Mouse (Mus musculus) heart, embryonic 15.5 days (tissue): ENCODE results near the gene Unk. TPM values are rescaled to one million over a fixed set of nuclear protein-coding genes. Genes with fewer than 3 reads are reported as not detected.
A peak's percentile ranks its signal among the peaks of the same experiment; 100 is the strongest.
"Not testable (repeated sequence)": the region's sequence is repeated elsewhere in the genome, so short reads cannot be mapped to it uniquely, and the experiment has no call there.

Source experiments
- ATAC-seq: fragments of 200-750 bp; cut with Nextera tagmentation; replicated peaks from 2 replicates; pipeline ENCODE4 v1.8.0; 2017; ENCODE audit warnings: low read depth, moderate TSS enrichment; ENCODE audit not compliant: insufficient number of reproducible peaks, insufficient read depth, low FRiP score
- H3K27ac ChIP-seq: fragments of 300-500 bp; sonication (generic); 2 replicates; pipeline ENCODE4 v1.5.1; 2015; ENCODE audit warnings: mild to moderate bottlenecking, inconsistent platforms
- H3K27me3 ChIP-seq: fragments of 300-500 bp; sonication (generic); 2 replicates; pipeline ENCODE4 v1.6.1; 2015; ENCODE audit warnings: inconsistent platforms
- H3K36me3 ChIP-seq: fragments of 300-500 bp; sonication (generic); 2 replicates; pipeline ENCODE4 v1.6.1; 2015; ENCODE audit warnings: mild to moderate bottlenecking, inconsistent platforms
- H3K4me1 ChIP-seq: fragments of 300-500 bp; sonication (generic); replicated peaks from 2 replicates; pipeline ENCODE4 v1.6.1; 2015; ENCODE audit warnings: inconsistent platforms
- H3K4me2 ChIP-seq: fragments of 300-500 bp; sonication (generic); 2 replicates; pipeline ENCODE4 v1.6.1; 2015; ENCODE audit warnings: inconsistent platforms, mild to moderate bottlenecking, moderate library complexity
- H3K4me3 ChIP-seq: fragments of 300-500 bp; sonication (generic); 2 replicates; pipeline ENCODE4 v1.5.1; 2015; ENCODE audit warnings: mild to moderate bottlenecking, inconsistent platforms
- H3K9ac ChIP-seq: fragments of 300-500 bp; sonication (generic); 2 replicates; pipeline ENCODE4 v1.6.1; 2015; ENCODE audit warnings: mild to moderate bottlenecking, inconsistent platforms
- H3K9me3 ChIP-seq: fragments of 300-500 bp; sonication (generic); replicated peaks from 2 replicates; pipeline ENCODE4 v1.6.1; 2016; ENCODE audit warnings: inconsistent platforms
- WGBS: fragments of 180-500 bp; shearing (Covaris S2); methylation state at CpG from one replicate; pipeline ENCODE4 v1.1.7; 2015; ENCODE audit warnings: mixed read lengths; 5-methylcytosine and 5-hydroxymethylcytosine counted together
- polyA plus RNA-seq: library from polyadenylated mRNA; unstranded; fragments of >200 nt; fragmentation: Nextera tagmentation; extraction: Ambion mirVana; gene quantifications from 2 replicates; pipeline ENCODE4 v1.2.1, GENCODE M21; 2015

Unk gene
- polyA plus RNA-seq, 1 experiment from 2014 or later: 19.5 TPM

DNA sequence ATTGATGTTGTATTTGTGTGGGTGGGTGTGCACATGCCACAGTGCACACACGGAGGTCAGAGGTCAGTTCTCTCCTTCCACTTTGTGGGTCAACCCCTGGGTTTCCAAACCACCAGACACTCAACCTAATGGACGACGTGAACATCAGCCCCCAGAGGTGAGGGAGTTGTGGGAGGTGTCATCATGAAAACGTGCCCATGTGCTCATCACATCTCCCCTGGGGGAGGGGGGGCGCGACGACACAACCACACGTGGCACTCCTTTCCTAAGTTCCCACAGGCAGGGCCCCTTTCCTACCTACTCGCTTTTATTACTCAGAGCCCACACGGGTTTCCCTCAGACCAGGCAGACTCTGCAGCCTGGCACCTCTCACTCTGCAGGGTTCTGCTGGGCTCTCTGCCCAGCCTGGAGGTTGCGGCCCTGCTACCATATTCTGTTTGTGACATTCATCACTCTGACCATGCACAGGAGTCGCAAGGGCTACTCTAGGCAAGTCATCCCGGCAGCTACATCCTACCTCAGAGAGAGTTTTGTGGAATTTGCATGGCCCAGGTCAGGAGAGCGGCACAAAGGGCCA lies 53.1 kb downstream of the Unk start:
- H3K27me3 ChIP-seq: no peaks in the 10 kb centered on the region
- 90% methylated on average over 14 of the region's 14 CpGs for WGBS
- no peak overlapping the region for H3K9ac ChIP-seq
- peaks cover 24% of the 10 kb centered on the region for H3K4me1 ChIP-seq
- H3K36me3 ChIP-seq: peaks cover 52% of the 10 kb centered on the region
- no peak for ATAC-seq
- H3K4me2 ChIP-seq: no peak overlapping the region
- H3K27ac ChIP-seq: no peak overlapping the region
- H3K4me3 ChIP-seq: no peak overlapping the region
- H3K9me3 ChIP-seq: no peaks in the 10 kb centered on the region

- peaks cover 21% of the 10 kb centered on the region for H3K4me1 ChIP-seq
- H3K4me2 ChIP-seq: no peak overlapping the region
- H3K27ac ChIP-seq: no peak overlapping the region
- H3K36me3 ChIP-seq: peaks cover 52% of the 10 kb centered on the region
- no peak for ATAC-seq
- no peak overlapping the region for H3K4me3 ChIP-seq
- H3K27me3 ChIP-seq: no peaks in the 10 kb centered on the region
- WGBS: 88% methylated on average over 6 of the region's 6 CpGs
- H3K9ac ChIP-seq: peak overlapping the region; percentile 15; the same call in 1 of the 2 replicates
- H3K9me3 ChIP-seq: no peaks in the 10 kb centered on the region
These were observed 54.0 kb downstream of the Unk start for GRCm38 (mm10) chr11:116084166-116084565.

DNA sequence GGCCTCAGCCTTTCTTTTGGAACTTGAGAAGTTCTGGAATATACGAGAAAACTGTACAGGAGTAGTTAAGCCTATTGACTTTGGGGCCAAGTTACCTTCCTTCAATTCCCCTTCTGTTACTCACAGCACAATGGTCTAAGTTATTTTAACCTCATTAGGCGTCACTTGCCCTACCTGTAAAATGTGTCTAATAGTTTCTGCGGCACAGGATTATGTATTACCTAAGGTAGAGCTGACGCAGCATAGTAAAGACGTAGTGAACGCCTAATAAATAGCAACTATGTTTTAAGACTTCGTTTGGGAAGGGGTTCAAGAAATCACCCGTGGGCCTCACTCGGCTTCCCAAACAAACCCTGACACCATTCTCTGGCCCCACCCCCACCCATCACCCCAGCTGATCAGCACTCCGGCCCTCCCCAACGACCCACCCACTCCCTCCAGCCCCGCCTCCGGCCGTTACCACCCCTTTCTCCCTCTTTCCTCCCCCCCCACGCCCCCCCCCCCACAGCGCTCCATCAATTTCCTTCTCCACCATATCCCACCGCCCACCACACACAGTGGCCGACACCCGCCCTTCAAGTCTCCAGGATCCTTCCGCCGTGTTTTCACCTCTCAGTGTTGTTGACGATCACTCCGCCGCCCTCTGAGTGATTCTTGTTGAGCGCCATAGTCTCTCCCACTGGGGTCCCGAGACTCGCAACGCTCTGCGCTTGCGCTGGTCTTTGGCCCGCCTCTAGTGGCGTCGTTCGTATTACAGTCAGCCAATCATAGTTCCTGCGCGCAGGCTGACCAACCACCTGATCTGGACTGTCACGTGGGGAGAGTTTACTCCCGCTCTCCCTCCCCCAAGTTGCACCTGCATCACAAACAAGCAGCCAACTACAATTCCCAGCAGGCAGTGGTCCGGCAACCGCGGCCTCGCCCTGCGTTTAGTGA lies 56.4 kb downstream of the Unk start, which contains the start of gene Wbp2:
TSS of gene Wbp2 (minus strand) at position 738 of the 936 bp plus-strand sequence.
- H3K27me3 ChIP-seq: no peaks in the 10 kb centered on the region
- H3K9me3 ChIP-seq: no peaks in the 10 kb centered on the region
- H3K9ac ChIP-seq: peak within 1 kb of the TSS; percentile 59
- peak within 1 kb of the TSS; percentile 62 for H3K4me3 ChIP-seq
- peaks cover 21% of the 10 kb centered on the region for H3K4me1 ChIP-seq
- peak within 1 kb of the TSS; percentile 86 for H3K27ac ChIP-seq
- peak within 1 kb of the TSS; percentile 76 for H3K4me2 ChIP-seq
- peaks cover 30% of the 10 kb centered on the region for H3K36me3 ChIP-seq
- ATAC-seq: peak; percentile 97
- WGBS: 4% methylated on average over 39 of the region's 43 CpGs

DNA sequence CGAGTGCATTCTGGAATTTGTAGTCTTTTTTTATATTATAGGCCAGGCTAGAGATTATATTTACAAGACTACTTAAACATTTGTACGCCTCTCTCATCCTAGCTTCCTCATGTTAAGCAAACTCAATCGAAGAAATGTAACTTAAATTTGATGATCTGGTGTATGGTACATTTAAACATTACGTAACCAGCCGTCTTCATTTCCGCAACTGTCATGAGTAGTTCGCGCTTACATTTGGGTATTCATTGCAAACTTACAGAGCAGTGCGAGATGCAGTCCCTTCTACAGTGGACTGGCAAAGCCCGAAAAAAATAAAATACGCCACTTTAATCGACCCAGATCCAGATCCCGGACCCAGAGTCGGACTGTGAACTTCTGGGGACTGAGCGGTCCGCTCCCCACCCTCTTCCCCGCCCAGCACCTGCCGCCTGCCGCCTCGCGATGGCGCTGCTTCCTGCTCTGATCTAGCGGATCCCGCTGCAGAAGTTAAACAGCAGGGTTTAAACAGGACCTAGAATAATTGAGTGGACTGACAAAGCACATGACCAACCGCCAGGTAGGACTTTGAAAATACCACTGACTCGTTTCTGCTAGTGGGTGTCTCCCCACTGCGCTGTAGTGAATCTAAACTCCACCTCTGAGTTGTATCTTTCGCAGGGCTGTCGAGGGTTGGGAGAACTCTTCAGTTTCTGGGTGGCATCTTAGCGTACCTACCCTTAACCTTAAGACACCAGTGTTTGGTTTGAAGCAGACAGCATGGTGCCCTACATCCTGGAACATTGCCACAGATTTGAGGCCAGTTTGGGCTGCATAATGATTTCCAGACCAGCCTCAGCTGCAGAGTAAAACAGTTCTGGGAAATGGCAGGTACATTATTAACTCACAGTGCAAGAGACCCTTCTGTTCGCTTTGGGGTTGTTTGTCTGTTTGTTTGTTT lies 57.3 kb downstream of the Unk start:
- Histone ChIP-seq H3K27me3 (no peaks in the 10 kb centered on the region), H3K4me3 (peak overlapping the region; percentile 62), H3K27ac (peak overlapping the region; percentile 86), H3K9me3 (no peaks in the 10 kb centered on the region), H3K9ac (peak overlapping the region; percentile 59), H3K36me3 (peaks cover 21% of the 10 kb centered on the region), H3K4me2 (peak overlapping the region; percentile 68), H3K4me1 (peaks cover 21% of the 10 kb centered on the region)
- WGBS: 3% methylated on average over 31 of the region's 31 CpGs
- ATAC-seq: peak; percentile 78

GRCm38 (mm10) chr11:116088188-116088587 lies 58.1 kb downstream of the Unk start:
- WGBS: 70% methylated on average over 8 of the region's 8 CpGs
- H3K4me2 ChIP-seq: peak overlapping the region; percentile 68; the same call in 1 of the 2 replicates

DNA sequence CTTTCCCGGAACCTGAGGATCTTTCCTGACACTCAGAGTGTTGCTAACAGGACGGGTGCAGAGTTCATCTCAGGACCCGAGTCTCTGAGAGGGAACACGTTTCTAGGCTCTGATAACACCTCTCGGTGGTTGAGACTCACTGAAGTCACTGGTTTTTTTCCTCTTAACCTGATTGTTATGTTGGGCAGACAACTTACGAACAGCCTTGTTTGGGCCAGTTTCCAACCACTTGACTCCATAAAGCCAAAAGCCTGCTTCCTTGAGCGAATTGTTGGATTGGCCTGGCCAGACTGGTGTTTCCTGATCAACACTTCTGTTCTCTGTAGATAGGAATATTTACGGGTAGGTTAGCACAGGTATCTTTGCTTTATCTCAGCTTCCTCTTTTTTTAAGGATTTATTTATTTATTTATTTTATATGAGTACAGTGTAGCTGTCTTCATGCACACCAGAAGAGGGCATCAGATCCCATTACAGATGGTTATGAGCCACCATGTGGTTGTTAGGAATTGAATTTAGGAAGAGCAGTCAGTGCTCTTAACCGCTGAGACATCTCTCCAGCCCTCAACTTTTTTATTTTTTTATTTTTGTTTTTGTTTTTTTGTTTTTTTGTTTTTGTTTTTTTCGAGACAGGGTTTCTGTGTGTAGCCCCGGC lies 58.7 kb downstream of the Unk start:
- Histone ChIP-seq H3K9ac (no peak overlapping the region), H3K9me3 (no peaks in the 10 kb centered on the region), H3K36me3 (peaks cover 9% of the 10 kb centered on the region; the same call in 1 of the 2 replicates), H3K4me1 (peaks cover 24% of the 10 kb centered on the region), H3K4me3 (no peak overlapping the region), H3K4me2 (no peak overlapping the region), H3K27ac (no peak overlapping the region), H3K27me3 (no peaks in the 10 kb centered on the region)
- no peak for ATAC-seq
- 64% methylated on average over 11 of the region's 11 CpGs for WGBS

More at GRCm38 (mm10) chr11:116088188-116088587, 58.1 kb downstream of the Unk start:
- Histone ChIP-seq H3K9ac (no peak overlapping the region), H3K9me3 (no peaks in the 10 kb centered on the region), H3K4me1 (peaks cover 21% of the 10 kb centered on the region), H3K4me3 (no peak overlapping the region), H3K36me3 (peaks cover 15% of the 10 kb centered on the region), H3K27ac (no peak overlapping the region), H3K27me3 (no peaks in the 10 kb centered on the region)
- no peak for ATAC-seq

- Histone ChIP-seq H3K4me2 (no peak overlapping the region), H3K36me3 (peaks cover 2% of the 10 kb centered on the region; the same call in 1 of the 2 replicates), H3K27ac (no peak overlapping the region), H3K9ac (no peak overlapping the region), H3K4me3 (no peak overlapping the region), H3K9me3 (no peaks in the 10 kb centered on the region), H3K27me3 (no peaks in the 10 kb centered on the region), H3K4me1 (peaks cover 27% of the 10 kb centered on the region)
- 85% methylated on average over 6 of the region's 6 CpGs for WGBS
- no peak for ATAC-seq
These were observed 59.4 kb downstream of the Unk start for GRCm38 (mm10) chr11:116089545-116089944.

- H3K27me3 ChIP-seq: no peaks in the 10 kb centered on the region
- no peaks in the 10 kb centered on the region for H3K9me3 ChIP-seq
- 85% methylated on average over 6 of the region's 6 CpGs for WGBS
- no peak for ATAC-seq
- no peak overlapping the region for H3K9ac ChIP-seq
- no peaks in the 10 kb centered on the region for H3K36me3 ChIP-seq
- peaks cover 13% of the 10 kb centered on the region for H3K4me1 ChIP-seq
- no peak overlapping the region for H3K4me3 ChIP-seq
- H3K27ac ChIP-seq: no peak overlapping the region
- no peak overlapping the region for H3K4me2 ChIP-seq
These were observed 61.5 kb downstream of the Unk start for GRCm38 (mm10) chr11:116091591-116091990.

GRCm38 (mm10) chr11:116092959-116093358 lies 62.8 kb downstream of the Unk start:
- not testable (repeated sequence) for H3K36me3 ChIP-seq, H3K4me2 ChIP-seq, H3K9me3 ChIP-seq, H3K27me3 ChIP-seq, H3K4me3 ChIP-seq, H3K9ac ChIP-seq, ATAC-seq
- H3K4me1 ChIP-seq: peaks cover 10% of the 10 kb centered on the region
- WGBS: 90% methylated on average over 6 of the region's 6 CpGs
- peak overlapping the region; percentile 71 for H3K27ac ChIP-seq

- H3K4me2 ChIP-seq: 0 out of 2 replicates have a peak overlapping the region, but pooled peaks have one; percentile 17
- peaks cover 10% of the 10 kb centered on the region for H3K4me1 ChIP-seq
- H3K4me3 ChIP-seq: no peak overlapping the region
- 29% methylated on average over 16 of the region's 16 CpGs for WGBS
- no peaks in the 10 kb centered on the region for H3K9me3 ChIP-seq
- H3K36me3 ChIP-seq: no peaks in the 10 kb centered on the region
- H3K27ac ChIP-seq: peak overlapping the region; percentile 71
- H3K27me3 ChIP-seq: no peaks in the 10 kb centered on the region
- no peak overlapping the region for H3K9ac ChIP-seq
- peak; percentile 36 for ATAC-seq
These were observed 63.8 kb downstream of the Unk start for GRCm38 (mm10) chr11:116093771-116094565.
